Mouse (Mus musculus) heart, postnatal 0 days (tissue): ENCODE measurements around the gene Mdh1. TPM values are rescaled to one million over a fixed set of nuclear protein-coding genes. Genes with fewer than 3 reads are reported as not detected.
"Not testable (repeated sequence)": the region's sequence is repeated elsewhere in the genome, so short reads cannot be mapped to it uniquely, and the experiment has no call there.

ENCODE experiments used
- ATAC-seq: fragments of 200-750 bp; cut with Nextera tagmentation; 2 replicates; pipeline ENCODE4 v1.8.0; 2017; ENCODE audit warnings: low read depth, moderate number of reproducible peaks, moderate library complexity; ENCODE audit not compliant: insufficient read depth
- DNase-seq: peaks from one replicate; pipeline ENCODE4 v3.0.0-alpha.2; 2016; ENCODE audit warnings: low spot score
- H3K27ac ChIP-seq: fragments of 300-500 bp; sonication (generic); 2 replicates; pipeline ENCODE4 v1.5.1; 2014; ENCODE audit warnings: low read depth, mild to moderate bottlenecking
- H3K27me3 ChIP-seq: fragments of 300-500 bp; sonication (generic); 2 replicates; pipeline ENCODE4 v1.6.1; 2014; ENCODE audit warnings: low read length, mixed read lengths; ENCODE audit not compliant: control insufficient read depth, insufficient read depth
- H3K36me3 ChIP-seq: fragments of 300-500 bp; sonication (generic); replicated peaks from 2 replicates; pipeline ENCODE4 v1.6.1; 2014; ENCODE audit warnings: low read length, mixed read lengths; ENCODE audit not compliant: control insufficient read depth, insufficient read depth
- H3K4me1 ChIP-seq: fragments of 300-500 bp; sonication (generic); 2 replicates; pipeline ENCODE4 v1.6.1; 2014; ENCODE audit warnings: antibody characterized with exemption; ENCODE audit not compliant: control insufficient read depth, insufficient read depth
- H3K4me2 ChIP-seq: fragments of 300-500 bp; sonication (generic); 2 replicates; pipeline ENCODE4 v1.6.1; 2014; ENCODE audit warnings: low read depth, mild to moderate bottlenecking, low read length, moderate library complexity
- H3K4me3 ChIP-seq: fragments of 300-500 bp; sonication (generic); 2 replicates; pipeline ENCODE4 v1.5.1; 2014; ENCODE audit warnings: low read depth, low read length
- H3K9ac ChIP-seq: fragments of 300-500 bp; sonication (generic); replicated peaks from 2 replicates; pipeline ENCODE4 v1.6.1; 2014; ENCODE audit warnings: low read depth, low read length, mixed read lengths
- H3K9me3 ChIP-seq: fragments of 300-500 bp; sonication (generic); replicated peaks from 2 replicates; pipeline ENCODE4 v1.6.1; 2016; ENCODE audit warnings: low read length; ENCODE audit not compliant: control insufficient read depth
- CTCF ChIP-seq: IDR thresholded peaks from 2 replicates; pipeline ENCODE4 v1.5.1; 2016; ENCODE audit warnings: antibody characterized with exemption, control low read depth, low read depth
- EP300 ChIP-seq: IDR thresholded peaks from 2 replicates; pipeline ENCODE4 v1.6.1; 2016; ENCODE audit warnings: antibody characterized with exemption, low read depth
- WGBS: fragments of 180-500 bp; shearing (Covaris S2); extraction: QIAGEN DNeasy Blood & Tissue Kit; methylation state at CpG from one replicate; pipeline ENCODE4 v1.1.7; 2014; 5-methylcytosine and 5-hydroxymethylcytosine counted together
- polyA plus RNA-seq: library from polyadenylated mRNA; unstranded; fragments of >200 nt; fragmentation: Nextera tagmentation; extraction: Ambion mirVana; gene quantifications from 2 replicates; pipeline ENCODE4 v1.2.1, GENCODE M21; 2015
- total RNA-seq: library from RNA; depleted of rRNA; stranded (reverse); fragments of >200 nt; gene quantifications from 2 replicates; pipeline ENCODE4 v1.2.3, GENCODE M21; 2014; ENCODE audit warnings: low replicate concordance

Gene Mdh1
- total and polyA plus RNA-seq, 2 experiments from 2014 or later: 1,252 to 3,016 TPM

DNA sequence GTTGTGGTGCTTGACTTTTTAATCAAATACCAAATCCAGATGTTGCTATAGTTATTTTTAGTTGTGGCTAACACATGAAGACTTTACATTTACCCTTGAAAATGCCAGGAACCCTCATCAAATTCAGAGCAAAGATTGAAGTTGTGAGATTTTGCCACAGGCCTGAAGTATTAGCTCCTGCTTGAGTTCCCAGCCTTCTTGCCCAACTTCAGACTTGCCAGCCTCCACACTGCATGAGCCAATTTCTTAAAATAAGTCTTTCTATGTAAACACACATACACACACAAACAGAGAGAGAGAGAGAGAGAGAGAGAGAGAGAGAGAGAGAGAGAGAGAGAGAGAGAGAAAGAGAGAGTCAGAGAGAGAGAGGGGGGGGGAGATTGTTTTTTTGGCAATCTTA lies 26.2 kb downstream of the Mdh1 start:
- H3K36me3 ChIP-seq: no peaks in the 10 kb centered on the region
- H3K4me1 ChIP-seq: no peaks in the 10 kb centered on the region
- H3K27me3 ChIP-seq: no peaks in the 10 kb centered on the region
- ATAC-seq: no peak
- no peak overlapping the region for H3K4me3 ChIP-seq
- no peak overlapping the region for H3K9ac ChIP-seq
- no peak overlapping the region for H3K4me2 ChIP-seq
- DNase-seq: no peak
- H3K27ac ChIP-seq: no peak overlapping the region
- no peak for TF ChIP-seq CTCF
- no peak for TF ChIP-seq EP300
- no peaks in the 10 kb centered on the region for H3K9me3 ChIP-seq

DNA sequence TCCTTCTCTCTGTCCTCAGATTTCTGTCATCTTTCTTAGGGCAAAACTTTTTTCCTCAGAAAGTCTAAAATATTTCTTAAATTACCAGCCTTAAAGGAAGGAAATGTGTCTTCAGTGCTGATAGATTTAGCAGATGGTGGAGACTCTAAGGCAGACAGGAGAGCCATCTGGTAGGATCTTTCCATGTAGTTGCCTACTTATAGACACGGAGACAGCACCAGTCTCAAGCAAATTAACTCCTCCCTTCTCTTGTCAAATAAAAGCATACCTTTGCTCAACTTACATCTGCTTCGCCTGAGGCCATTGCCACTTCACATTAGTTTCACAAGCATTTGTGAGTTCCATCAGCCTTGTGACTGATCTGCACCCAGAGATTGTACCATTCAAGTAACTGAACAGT lies 27.1 kb downstream of the Mdh1 start:
- TF ChIP-seq EP300 (no peak), CTCF (no peak)
- no peak overlapping the region for H3K27ac ChIP-seq
- 48% methylated on average over 2 of the region's 2 CpGs for WGBS
- no peaks in the 10 kb centered on the region for H3K9me3 ChIP-seq
- no peaks in the 10 kb centered on the region for H3K27me3 ChIP-seq
- DNase-seq: no peak
- no peak overlapping the region for H3K4me2 ChIP-seq
- no peaks in the 10 kb centered on the region for H3K36me3 ChIP-seq
- no peak for ATAC-seq
- no peak overlapping the region for H3K9ac ChIP-seq
- H3K4me3 ChIP-seq: no peak overlapping the region
- no peaks in the 10 kb centered on the region for H3K4me1 ChIP-seq

DNA sequence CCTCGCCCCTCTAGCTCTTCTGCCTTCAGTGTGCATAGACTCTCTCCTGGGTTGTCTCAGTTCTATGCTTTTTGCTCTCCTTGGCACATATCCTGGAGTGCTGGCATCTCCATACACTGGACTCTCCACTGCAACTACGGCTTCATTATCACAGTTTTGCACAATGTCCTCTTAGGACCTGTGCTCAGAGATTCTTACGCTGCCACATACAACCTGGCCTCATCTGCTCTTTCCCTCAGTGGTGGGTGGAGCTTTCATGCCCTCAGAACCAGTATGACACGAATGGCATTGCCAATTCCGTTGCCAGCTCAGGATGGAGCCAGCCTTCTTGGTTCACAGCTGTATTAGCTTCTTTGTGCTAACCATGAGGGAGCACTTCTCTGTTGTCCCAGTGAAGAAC lies 29.4 kb downstream of the Mdh1 start:
- Histone ChIP-seq H3K4me2 (no peak overlapping the region), H3K4me3 (no peak overlapping the region), H3K9ac (no peak overlapping the region), H3K27me3 (no peaks in the 10 kb centered on the region), H3K27ac (no peak overlapping the region), H3K4me1 (no peaks in the 10 kb centered on the region), H3K9me3 (no peaks in the 10 kb centered on the region), H3K36me3 (no peaks in the 10 kb centered on the region)
- ATAC-seq (no peak), DNase-seq (no peak)
- TF ChIP-seq CTCF: no peak
- no peak for TF ChIP-seq EP300
- 70% methylated on average over 5 of the region's 5 CpGs for WGBS

GRCm38 (mm10) chr11:21540622-21541021 lies 31.5 kb downstream of the Mdh1 start:
- Histone ChIP-seq H3K9ac (no peak overlapping the region), H3K9me3 (no peaks in the 10 kb centered on the region), H3K27me3 (no peaks in the 10 kb centered on the region), H3K36me3 (no peaks in the 10 kb centered on the region), H3K27ac (no peak overlapping the region), H3K4me2 (no peak overlapping the region), H3K4me3 (no peak overlapping the region), H3K4me1 (no peaks in the 10 kb centered on the region)
- no peak for DNase-seq
- 94% methylated on average over 2 of the region's 2 CpGs for WGBS
- ATAC-seq: no peak
- TF ChIP-seq CTCF (no peak), EP300 (no peak)

DNA sequence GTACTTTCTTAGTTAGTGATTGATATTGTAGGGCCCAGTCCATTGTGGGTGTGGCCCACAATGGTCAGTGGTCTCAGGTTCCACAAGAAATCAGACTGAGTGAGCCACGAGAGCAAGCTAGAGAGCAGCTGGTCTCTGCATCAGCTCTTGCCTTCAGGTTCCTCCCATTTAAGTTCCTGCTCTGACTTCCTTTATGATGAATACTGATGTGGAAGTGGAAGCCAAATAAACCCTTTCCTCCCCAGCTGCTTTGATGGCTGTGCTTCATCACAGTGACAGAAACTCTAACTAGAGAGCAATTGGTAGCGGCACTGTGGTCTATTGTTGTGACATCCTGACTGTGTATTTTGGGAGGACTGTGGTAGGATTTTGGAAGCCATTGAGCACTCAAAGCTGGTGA lies 32.1 kb downstream of the Mdh1 start:
- DNase-seq: no peak
- no peak overlapping the region for H3K9ac ChIP-seq
- no peak for ATAC-seq
- TF ChIP-seq CTCF (no peak), EP300 (no peak)
- 40% methylated on average over 2 of the region's 2 CpGs for WGBS
- no peaks in the 10 kb centered on the region for H3K4me1 ChIP-seq
- H3K27ac ChIP-seq: no peak overlapping the region
- no peaks in the 10 kb centered on the region for H3K36me3 ChIP-seq
- H3K27me3 ChIP-seq: no peaks in the 10 kb centered on the region
- H3K9me3 ChIP-seq: no peaks in the 10 kb centered on the region
- no peak overlapping the region for H3K4me3 ChIP-seq
- H3K4me2 ChIP-seq: no peak overlapping the region

GRCm38 (mm10) chr11:21530856-21531255 lies 41.3 kb downstream of the Mdh1 start:
- not testable (repeated sequence) for H3K27me3 ChIP-seq, H3K4me1 ChIP-seq, H3K36me3 ChIP-seq, H3K9ac ChIP-seq, DNase-seq, H3K4me2 ChIP-seq, ATAC-seq, H3K27ac ChIP-seq, H3K9me3 ChIP-seq, H3K4me3 ChIP-seq
- WGBS: 76% methylated on average over 2 of the region's 2 CpGs
